Mouse (Mus musculus): Measurements from ENCODE around the gene Arhgap42.

- TF ChIP-seq GATA1 (IDR thresholded peaks at IDR 0.05; ENCODE audit: low read length) = no peak
- no peak for TF ChIP-seq TAL1 (IDR thresholded peaks at IDR 0.05; ENCODE audit: low read length)
Measured at GRCm38 (mm10) chr9:9262479-9262878, 23.6 kb upstream of the Arhgap42 start.
